Mouse (Mus musculus): Measurements from ENCODE around the gene Gm13278.
"Not testable (repeated sequence)": the region's sequence is repeated elsewhere in the genome, so short reads cannot be mapped to it uniquely, and the experiment has no call there.

DNA sequence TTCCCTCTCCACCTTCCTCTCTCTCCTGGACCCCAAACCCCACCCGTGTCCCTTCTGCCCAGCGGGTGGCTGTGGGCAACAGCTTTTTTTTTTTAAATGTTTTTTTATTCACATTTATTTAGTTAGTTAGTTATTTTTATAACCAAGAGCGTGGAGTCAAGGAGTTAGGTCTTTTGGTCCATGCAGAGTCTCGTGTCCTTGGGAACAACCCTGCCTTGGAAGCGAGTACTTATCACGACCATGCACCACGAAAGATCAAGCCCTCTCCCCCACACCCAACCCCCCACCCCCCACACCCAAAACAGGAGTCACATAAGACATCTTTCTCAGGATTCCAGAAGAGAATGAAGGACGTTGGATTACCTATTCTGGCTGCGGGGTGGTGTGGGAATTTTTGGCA lies 29.0 kb upstream of the Gm13278 start:
- not testable (repeated sequence) for TF ChIP-seq POLR2A, CTCF (IDR thresholded peaks at IDR 0.05; ENCODE audit: insufficient read depth, low read depth, low read length)
